Mouse (Mus musculus) monocyte, adult 5-6 weeks (primary cell): ENCODE data around the gene Fgf10. TPM values are rescaled to one million over a fixed set of nuclear protein-coding genes. Genes with fewer than 3 reads are reported as not detected.

Experiments
- ATAC-seq: fragments of 153-309, 156-312 bp; replicated peaks from 2 replicates; pipeline ENCODE4 v1.8.0; 2017; ENCODE audit warnings: mild to moderate bottlenecking; ENCODE audit not compliant: low TSS enrichment, insufficient number of reproducible peaks, severe bottlenecking, poor library complexity, low FRiP score
- total RNA-seq: library from RNA; stranded (forward); fragments of 200-1000, 200-491, 200-594 nt; gene quantifications from 3 replicates; pipeline ENCODE4 v1.2.3, GENCODE M21; 2017

The Fgf10 gene
- total RNA-seq, 1 experiment from 2014 or later = not detected

DNA sequence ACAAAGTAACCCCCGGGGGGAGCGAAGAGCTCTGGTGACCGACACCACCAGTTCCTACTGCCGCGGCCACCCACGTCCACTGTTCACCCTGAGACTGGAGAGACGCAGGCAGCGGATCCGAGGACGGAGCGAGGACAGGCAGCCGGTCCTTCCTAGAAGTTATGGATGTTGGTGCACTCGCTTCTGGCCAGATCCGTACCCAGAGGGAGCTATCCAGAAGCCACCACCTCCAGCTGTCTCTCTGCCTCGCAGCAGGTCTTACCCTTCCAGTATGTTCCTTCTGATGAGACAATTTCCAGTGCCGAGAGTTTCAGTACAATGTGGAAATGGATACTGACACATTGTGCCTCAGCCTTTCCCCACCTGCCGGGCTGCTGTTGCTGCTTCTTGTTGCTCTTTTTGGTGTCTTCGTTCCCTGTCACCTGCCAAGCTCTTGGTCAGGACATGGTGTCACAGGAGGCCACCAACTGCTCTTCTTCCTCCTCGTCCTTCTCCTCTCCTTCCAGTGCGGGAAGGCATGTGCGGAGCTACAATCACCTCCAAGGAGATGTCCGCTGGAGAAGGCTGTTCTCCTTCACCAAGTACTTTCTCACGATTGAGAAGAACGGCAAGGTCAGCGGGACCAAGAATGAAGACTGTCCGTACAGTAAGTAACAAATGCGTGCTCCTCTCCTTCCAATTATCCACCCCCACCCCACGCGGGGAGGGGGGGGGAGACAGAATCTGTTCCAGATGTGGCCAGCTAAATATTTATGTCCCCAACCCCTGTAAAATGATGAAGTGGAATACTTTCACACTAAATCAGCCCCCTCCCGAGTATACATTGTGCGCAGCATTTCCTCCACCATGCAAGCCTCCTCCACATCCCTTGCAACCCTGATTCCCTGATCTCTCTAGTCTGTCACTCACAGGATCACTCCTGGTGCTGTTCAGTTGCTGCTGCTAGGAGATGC, 45.8 kb downstream of the Fgf10 start:
- no peak for ATAC-seq

DNA sequence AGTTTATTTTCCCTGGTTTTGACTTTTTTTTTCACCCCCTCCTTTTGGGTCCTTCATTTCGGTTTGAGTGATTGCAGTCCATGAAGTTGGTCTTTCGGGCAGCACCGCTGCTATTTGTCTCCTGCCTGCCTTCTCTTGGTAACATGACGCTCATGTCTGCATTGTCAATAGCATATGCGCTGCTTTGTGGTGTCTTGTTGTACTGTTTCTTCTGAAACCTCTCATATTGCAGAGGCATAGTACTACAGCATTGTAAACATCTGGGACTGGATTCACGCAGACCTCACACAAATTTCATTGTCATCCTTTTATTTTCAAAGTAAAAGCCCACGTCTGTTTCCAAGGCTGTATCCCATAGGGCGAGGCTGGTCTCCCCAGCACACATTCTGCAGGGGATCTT, 46.7 kb downstream of the Fgf10 start:
- no peak for ATAC-seq

DNA sequence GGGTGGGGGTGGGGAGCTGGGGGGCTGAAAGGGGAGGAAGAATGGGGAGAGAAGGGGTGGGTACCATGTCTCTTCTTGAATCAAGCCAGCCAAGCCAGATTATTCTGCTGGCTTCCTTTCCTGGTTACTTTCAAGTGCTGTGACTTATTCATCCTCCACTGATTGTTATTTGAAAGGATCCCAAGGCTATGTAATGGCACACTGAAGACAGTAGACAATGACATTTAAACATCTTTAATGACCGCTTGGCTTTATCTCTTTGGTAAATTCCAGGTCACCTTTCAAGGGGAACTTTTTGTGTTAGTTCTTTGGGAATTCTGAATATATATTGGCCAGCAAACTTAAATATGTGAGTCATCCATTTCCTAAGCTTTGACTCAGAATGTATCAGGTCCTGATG, 47.1 kb downstream of the Fgf10 start:
- ATAC-seq = no peak

DNA sequence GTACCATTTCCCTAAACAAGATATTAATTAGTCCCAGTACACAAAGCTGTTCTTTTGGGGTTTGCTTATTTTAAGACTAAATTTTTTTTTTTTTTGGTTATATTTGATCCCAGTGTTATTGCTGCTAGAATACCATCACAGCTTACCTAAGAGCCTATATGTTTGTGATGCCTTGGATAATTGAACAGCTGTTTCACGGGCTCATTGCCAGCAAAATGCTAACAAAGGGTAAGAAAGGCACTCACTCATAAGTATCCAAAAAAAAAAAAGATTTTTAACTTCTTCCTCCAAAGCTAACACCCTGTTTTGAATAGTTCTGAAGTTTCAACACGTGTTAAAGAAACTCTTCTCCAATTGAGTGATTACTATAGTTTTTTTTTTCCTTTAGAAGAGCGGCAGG, 48.8 kb downstream of the Fgf10 start:
- no peak for ATAC-seq

DNA sequence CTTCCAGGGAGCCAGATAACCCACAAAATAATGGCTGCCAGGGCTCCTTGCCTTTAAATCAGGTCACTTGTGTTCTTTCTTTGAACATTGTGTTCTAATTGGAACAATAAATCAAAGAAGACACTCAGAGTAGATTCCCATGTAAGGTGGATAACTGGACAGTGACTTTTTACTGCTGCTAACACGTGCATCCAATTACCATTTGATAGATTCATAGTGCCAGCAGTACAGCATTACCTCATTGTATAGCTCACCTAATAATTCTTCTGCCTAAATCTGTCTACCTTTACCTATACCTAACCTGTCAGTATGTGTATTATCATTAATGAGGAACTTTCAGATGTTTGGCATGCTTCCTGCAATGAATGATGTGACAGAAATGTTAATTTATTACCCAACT, 52.1 kb downstream of the Fgf10 start:
- no peak for ATAC-seq

DNA sequence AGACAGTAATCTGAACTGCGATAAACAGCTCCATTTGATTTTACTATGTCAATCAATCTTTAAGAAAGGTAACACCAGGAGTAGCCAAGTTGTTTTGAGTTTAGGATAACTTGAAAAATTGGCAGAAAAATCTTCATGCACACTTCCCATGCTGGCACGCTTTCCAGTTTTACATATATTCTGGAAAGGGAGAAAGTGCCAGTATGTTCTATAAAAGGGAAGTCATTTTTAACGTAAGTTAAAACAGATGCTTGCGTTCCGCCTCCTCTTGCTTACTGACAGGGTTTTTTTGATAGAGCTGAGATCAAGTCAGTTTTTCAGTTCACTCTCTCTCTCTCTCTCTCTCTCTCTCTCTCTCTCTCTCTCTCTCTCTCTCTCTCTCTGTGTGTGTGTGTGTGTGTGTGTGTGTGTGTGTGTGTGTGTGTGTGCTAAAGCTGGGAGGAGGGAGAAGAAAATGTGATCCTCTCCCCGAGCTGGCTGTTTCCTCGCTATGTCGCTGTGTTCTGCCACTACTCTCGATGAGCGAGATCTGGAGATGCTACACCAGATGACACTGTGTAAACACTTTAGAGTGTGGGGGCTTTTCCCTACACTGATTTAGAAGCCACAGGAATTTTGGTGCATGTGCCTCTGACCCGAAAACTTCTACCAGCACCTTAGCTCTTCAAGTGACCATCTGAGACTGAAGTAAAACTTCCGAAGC, 62.4 kb downstream of the Fgf10 start:
- no peak for ATAC-seq

DNA sequence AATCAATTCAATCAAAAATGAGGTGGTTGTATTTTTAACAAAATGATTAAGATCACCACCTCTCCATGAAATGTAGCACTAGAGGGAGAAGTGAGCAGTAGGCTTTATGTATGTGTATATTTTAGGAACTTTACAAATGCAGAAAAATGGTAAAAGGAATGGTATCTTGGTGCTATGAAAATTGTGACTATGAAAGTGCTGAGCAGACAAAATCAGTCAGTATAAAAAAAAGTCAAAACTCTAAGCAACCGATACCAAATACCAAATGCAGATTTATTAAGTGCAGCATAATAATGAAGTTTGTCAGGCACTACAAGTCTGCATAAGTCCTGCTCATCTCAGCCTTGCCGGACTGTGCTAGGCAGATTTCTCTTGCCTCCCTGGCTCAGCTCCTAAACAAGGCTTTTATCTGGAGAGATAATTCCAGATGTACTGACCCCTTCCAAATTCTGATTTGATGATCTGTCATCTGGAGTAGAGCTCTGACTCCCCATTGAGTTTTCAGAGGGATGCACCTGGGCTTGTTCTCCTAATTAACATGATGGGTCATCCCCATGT, 70.3 kb downstream of the Fgf10 start:
- ATAC-seq = no peak

DNA sequence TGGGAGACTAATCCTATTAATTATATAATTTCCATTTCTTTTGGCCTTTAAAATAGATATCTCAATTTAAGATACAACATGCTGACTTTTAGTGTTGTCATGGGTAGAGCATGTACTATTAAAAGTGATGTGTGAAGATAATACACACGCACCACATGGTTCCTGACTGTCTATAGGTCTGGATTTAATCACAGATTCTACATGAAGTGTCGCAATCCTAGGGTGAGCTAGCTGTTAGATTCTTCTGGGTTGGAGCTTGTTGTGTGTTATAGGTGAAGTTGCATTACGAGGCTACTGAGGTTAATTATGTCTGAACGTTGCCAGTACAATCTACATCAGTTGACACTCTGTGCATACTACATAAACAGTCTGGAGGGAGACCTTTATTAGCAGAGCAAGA, 73.2 kb downstream of the Fgf10 start:
- ATAC-seq = no peak

DNA sequence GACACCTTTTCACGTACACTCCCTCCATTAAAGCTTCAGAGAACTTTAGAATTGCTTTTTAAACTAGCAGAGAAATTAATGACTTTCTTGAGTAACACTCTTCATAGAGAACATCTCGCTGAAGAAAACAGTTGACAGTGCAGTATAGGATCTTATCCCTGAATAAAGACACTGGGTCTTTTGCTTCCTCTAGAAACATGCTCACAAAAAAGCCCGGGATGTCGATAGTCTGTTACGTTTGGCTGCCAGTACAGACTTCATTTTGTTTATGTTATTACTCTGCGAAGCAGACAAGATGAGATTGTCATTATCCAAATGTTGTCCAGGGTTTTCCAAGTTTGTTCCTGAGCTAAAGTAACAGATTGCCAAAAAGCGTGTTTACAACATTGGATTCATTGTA, 75.2 kb downstream of the Fgf10 start:
- ATAC-seq = no peak

DNA sequence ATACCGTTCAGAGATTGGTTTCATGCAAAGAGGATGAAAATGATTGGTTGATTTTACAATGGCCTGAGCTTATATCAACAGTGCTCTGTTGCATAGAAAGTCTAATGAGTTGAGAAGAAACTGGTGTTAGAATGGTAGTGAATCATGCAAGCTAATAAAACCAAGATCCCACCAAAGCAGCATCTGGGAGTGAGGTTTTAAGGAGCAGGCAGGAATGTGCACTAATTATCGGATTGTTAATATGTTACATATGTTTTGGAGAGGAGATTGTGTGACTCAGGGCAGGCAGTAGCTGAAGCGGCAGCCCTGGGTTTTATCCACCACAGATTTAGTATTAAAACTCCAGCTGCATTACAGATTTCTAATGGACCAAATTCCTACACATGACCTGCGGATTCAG, 76.8 kb downstream of the Fgf10 start:
- ATAC-seq = no peak

DNA sequence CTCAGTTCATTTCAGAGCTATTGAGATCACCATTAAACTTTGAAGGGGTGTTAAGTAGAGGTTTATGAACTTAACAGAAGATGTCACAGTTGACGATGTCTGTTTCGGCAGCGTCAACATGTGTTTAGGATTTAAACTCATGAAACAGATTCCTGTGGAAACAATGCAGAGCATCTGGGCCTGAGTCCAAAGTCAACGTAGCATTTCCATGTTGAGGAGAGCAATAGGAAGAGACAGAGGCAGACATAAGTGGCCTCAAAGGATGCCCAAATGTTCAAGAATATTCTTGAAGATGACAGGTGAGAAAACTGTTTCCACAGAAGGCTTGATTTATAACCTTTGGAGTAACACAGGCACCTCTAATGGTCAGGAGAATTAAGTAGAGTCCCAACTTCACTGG, 84.4 kb downstream of the Fgf10 start:
- ATAC-seq = no peak

DNA sequence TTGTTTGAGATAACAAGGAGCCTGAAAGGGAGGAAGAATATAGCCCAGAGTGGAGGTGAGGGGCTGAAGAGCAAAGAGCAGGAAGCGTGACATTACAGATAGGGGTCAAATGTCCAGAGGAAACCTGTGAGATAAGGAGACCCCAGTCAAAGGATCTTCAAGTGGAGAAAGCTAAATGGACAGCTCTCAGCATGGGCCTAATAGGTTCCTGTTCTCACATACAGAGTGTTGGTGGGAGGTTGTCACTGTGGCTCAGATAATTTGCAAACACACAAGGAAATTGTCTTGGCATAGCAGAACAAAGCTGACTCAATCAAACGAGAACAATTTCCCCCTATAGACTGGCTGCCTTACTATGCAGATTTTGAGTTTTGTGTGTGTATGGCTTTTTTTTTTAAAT, 89.4 kb downstream of the Fgf10 start:
- ATAC-seq = no peak

DNA sequence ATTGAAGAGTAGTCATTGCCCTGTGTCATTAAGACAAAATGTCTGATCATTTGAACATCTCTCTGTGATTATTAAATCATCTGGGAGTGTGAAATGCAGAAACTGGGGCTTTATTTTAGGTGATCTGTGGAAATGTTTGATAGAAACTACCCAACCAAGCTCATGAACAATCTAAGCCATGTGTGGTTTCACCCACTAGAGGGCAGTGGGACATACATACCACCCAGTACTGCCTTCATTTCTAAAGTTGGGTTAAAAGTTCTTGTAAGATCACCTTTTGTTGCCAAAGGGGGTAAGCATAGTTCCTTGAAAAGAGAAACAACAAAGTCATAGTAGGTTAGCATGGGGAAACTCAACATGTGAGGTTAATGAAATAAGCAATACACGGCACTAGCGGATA, 93.4 kb downstream of the Fgf10 start:
- ATAC-seq = no peak

DNA sequence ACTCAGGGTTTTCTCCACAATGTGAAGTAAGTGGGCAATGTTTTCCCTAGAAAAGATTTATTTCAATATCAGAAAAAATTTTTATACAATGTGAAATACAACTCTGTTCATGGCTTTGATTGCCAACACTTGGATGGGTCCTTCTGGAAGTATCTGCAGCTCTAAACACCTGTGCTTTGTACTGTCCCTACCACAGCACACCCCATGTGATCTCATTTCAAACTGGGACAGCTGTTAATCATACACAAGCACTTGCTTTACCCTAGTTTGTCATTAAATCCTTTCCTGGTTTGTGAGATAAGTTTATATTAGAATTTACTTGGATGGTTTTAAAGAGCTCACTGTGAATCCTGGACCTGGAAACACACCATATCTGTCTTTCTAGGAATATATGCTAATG, 102.6 kb downstream of the Fgf10 start:
- ATAC-seq = no peak

DNA sequence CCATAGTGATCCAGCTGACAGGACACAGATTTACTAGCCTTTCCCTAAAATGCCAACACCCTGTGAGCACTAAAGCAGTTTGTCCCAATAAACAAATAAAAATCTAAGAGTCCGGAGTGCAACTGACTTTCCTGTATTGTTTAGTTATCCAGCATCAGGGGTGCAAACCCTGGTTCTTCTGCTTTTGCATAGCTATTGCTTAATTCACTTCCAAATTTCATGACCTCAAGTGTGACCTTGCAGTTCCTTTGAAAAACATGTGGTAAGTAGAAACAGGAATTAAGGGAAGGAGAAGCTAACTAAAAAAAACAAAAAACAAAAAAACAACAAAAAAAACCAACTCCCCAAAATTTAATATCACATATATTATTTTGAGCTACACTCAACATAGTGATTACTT, 105.6 kb downstream of the Fgf10 start:
- no peak for ATAC-seq

DNA sequence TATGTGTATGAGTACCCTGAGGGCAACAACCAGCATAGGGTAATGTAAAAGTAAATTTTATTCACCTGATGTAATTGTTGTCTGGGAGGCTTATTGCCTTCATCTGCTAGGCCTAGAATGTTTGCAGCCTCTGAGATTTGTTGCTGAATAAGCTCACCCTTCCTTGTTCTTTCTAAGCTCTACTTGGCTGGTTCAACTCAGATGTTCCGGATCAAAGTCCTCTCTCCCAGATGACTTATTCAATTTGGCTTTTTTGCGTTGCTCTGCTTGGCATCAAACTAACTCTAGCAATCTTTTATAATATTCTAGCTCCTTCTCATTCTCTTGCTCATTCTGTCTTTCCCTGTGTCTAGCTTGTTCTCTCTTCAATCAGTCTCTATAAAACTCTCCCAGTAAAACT, 109.6 kb downstream of the Fgf10 start:
- no peak for ATAC-seq

DNA sequence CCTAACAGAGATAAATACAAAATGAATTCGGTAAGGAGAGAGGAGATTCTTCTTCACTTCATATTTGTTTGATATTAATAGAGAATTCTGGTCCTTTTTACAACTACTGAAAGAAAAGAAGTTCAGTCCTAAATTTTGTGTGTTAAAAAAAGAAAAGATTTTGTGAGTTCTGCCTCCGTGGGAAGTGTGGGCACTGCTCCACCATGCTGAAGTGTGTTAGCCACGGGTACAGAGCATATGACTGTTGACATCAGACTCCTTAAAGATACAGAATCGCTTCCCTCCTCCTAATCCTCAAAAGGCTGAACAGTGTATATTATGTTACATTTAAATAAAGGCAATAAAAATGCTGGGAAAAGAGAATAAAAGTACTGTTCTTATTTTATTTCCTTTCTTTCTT, 122.2 kb downstream of the Fgf10 start:
- ATAC-seq = no peak

DNA sequence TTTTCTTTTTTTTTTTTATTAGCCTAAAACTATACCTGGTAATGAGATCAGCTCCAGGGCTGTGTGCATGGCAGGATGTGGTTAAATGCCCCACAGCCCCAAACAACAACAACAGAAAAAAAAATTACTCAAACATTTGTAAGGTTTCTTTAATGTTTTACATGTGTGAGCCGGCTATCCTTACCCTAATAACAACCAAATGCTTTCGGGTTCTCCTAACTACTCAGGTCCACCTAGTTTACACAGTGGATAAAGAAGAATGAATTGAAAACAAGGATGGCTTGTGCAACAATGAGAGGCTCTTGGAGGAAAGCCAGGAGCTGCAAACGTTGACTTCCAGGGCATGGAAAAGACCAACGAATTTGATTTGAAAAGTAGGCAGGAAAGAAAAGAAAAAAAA, 122.6 kb downstream of the Fgf10 start:
- ATAC-seq = no peak

DNA sequence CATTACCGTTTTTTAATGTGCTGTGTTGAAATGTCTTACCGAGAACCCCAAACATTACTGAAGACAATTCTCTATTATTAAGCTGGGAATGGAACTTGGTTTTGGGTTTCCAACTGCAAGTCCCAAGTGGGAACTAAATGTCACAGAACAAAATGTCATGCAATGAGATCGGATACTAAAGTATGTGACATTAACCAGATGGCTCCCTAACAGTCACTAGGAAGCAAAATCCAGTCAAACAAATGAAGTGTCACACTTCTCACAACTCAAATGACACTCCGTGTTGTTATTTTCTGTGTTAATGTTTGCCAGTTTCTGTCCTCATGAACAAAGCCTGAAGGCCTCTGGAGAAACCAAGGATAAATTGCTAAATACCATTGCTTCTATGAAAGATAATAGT, 130.6 kb downstream of the Fgf10 start:
- no peak for ATAC-seq

DNA sequence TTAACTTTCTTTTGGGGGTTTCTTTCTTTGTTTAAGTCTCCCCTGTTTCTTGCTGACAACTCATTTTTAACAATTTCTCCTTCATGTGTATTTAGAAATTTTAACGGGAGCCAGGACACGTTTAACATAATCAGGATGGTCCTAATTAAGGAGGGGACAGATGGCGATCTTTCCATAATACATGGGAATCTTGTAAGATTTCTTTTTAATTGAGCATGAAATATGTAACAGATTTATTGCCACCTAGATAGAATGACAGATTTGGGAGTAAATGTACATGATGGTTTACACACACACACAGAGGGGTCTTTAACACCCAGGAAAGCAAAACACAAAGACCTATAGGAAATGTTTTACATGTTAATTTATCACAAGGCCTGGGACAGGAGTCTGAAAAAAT, 137.1 kb downstream of the Fgf10 start:
- ATAC-seq = no peak
